Mouse (Mus musculus): ENCODE data around the gene Tssk2. TPM values are rescaled to one million over a fixed set of nuclear protein-coding genes. Genes with fewer than 3 reads are reported as not detected.

Tssk2 gene
- polyA plus RNA-seq, 1 experiment from 2014 or later: not detected

Other genes starting within 250 kb of the Tssk2 start
- gene Med15, start 165.7 kb upstream of the Tssk2 start, polyA plus RNA-seq (2015; fragmentation: Nextera tagmentation; extraction: Ambion mirVana): 46.1 and 47.3 TPM in 2 replicates
- gene Klhl22, start 139.0 kb upstream of the Tssk2 start, polyA plus RNA-seq (2015; fragmentation: Nextera tagmentation; extraction: Ambion mirVana): 86.2 and 89.1 TPM in 2 replicates
- gene Scarf2, start 101.4 kb upstream of the Tssk2 start, polyA plus RNA-seq (2015; fragmentation: Nextera tagmentation; extraction: Ambion mirVana): 2.7 and 3.8 TPM in 2 replicates
- 4.0 and 5.3 TPM in 2 replicates for gene B830017H08Rik, start 65.5 kb upstream of the Tssk2 start, polyA plus RNA-seq (2015; fragmentation: Nextera tagmentation; extraction: Ambion mirVana)
- gene Car15, start 60.3 kb upstream of the Tssk2 start, polyA plus RNA-seq (2015; fragmentation: Nextera tagmentation; extraction: Ambion mirVana): 2.8 and 3.2 TPM in 2 replicates
- 0.35 and 0.40 TPM in 2 replicates for gene Gm20518, start 7.0 kb upstream of the Tssk2 start, polyA plus RNA-seq (2015; fragmentation: Nextera tagmentation; extraction: Ambion mirVana)
- not detected in 2 replicates for gene Tssk1, start 4.4 kb upstream of the Tssk2 start, polyA plus RNA-seq (2015; fragmentation: Nextera tagmentation; extraction: Ambion mirVana)
- 97.7 and 99.0 TPM in 2 replicates for gene Dgcr2, start 75 bp upstream of the Tssk2 start, polyA plus RNA-seq (2015; fragmentation: Nextera tagmentation; extraction: Ambion mirVana)
- gene Ess2, start 12.7 kb downstream of the Tssk2 start, polyA plus RNA-seq (2015; fragmentation: Nextera tagmentation; extraction: Ambion mirVana): 40.7 and 42.5 TPM in 2 replicates
- 0.15 TPM in 1 of 2 replicates, not detected in the other for gene Gsc2, start 16.4 kb downstream of the Tssk2 start, polyA plus RNA-seq (2015; fragmentation: Nextera tagmentation; extraction: Ambion mirVana)
- 187 and 221 TPM in 2 replicates for gene Slc25a1, start 29.6 kb downstream of the Tssk2 start, polyA plus RNA-seq (2015; fragmentation: Nextera tagmentation; extraction: Ambion mirVana)
- not detected in 2 replicates for gene Vpreb2, start 81.8 kb downstream of the Tssk2 start, polyA plus RNA-seq (2015; fragmentation: Nextera tagmentation; extraction: Ambion mirVana)
- gene Dgcr6, start 154.2 kb downstream of the Tssk2 start, polyA plus RNA-seq (2015; fragmentation: Nextera tagmentation; extraction: Ambion mirVana): 148 and 162 TPM in 2 replicates
- gene Prodh, start 191.6 kb downstream of the Tssk2 start, polyA plus RNA-seq (2015; fragmentation: Nextera tagmentation; extraction: Ambion mirVana): 4.0 and 6.4 TPM in 2 replicates
- gene Rtn4r, start 229.0 kb downstream of the Tssk2 start, polyA plus RNA-seq (2015; fragmentation: Nextera tagmentation; extraction: Ambion mirVana): 26.5 and 28.7 TPM in 2 replicates